Mouse (Mus musculus): Measurements from ENCODE around the gene Gm11037. TPM values are rescaled to one million over a fixed set of nuclear protein-coding genes. Genes with fewer than 3 reads are reported as not detected.
A peak's percentile ranks its signal among the peaks of the same experiment; 100 is the strongest.
"Not testable (repeated sequence)": the region's sequence is repeated elsewhere in the genome, so short reads cannot be mapped to it uniquely, and the experiment has no call there.

Gene Gm11037
- polyA plus RNA-seq, 1 experiment from 2014 or later, result not detected

DNA sequence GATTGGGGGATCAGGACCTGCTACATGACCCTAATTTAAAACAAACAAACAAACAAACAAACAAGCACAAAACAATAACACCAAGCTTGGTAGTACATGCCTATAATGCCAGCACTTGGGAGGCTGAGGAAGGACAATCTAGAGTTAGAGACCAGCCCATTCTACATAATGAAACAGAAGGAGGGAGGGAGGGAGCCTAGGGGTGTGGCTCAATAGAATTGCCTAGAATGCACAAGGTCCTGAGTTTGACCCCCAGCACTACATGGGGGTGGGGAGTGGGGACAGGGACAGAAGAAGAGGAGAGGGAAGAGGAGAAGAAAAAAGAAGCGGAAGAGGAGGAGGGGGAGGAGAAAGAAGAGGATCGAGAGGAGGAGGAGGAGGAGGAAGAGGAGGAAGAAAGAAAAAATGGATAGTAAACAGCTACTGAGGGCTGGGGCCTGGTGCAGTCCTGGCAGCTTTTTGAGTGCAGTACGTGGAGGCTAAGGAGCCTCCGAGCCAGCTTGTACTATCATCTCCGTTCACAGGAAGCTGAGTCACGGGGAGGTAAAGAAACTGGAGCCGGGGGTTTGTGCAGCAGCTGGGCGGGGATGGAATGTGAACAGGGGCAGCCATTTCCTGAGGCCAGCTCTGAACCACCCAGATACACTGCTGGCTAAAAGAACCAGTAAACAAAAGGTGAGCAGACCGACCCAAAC lies 37.0 kb upstream of the Gm11037 start:
- H3K27me3 ChIP-seq (ENCODE audit: control insufficient read depth, insufficient read depth, low read length), result no peaks in the 10 kb centered on the region
- H3K27ac ChIP-seq (ENCODE audit: low read depth, low read length), result no peak overlapping the region
- ATAC-seq (ENCODE audit: insufficient read depth, low FRiP score, low TSS enrichment), result peak; percentile 61
- no peak overlapping the region for H3K4me3 ChIP-seq (ENCODE audit: low read depth, low read length)
- H3K36me3 ChIP-seq (ENCODE audit: control insufficient read depth, insufficient read depth, low read length), result no peaks in the 10 kb centered on the region
- no peaks in the 10 kb centered on the region for H3K9me3 ChIP-seq (ENCODE audit: control insufficient read depth, low read length)
- DNase-seq (ENCODE audit: low spot score), result peak; percentile 56
- no peak overlapping the region for H3K4me2 ChIP-seq (ENCODE audit: low read depth)
- H3K4me1 ChIP-seq (ENCODE audit: control insufficient read depth, insufficient read depth, low read length), result no peaks in the 10 kb centered on the region
- peak overlapping the region; percentile 12; the same call in 1 of the 2 replicates for H3K9ac ChIP-seq (ENCODE audit: low read length)
- WGBS, result 11% methylated on average over 9 of the region's 9 CpGs

DNA sequence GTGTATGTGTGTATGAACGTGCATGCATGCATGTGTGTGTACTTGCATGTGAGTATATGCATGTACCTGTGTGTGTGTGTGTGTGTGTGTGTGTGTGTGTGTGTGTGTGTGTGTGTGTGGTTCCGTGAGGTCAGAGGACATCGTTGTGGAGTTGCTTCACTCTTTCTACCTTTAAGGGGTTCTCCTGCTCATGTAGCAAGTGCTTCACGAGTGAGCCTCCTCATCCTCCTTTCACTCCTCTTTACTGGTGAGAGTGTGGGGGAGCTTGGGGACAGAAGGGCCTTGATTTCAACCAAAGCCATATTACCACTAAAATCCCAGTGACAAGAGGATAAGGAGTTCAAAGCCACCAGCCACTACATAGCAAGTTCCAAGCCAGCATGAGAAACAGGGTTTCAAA lies 36.2 kb upstream of the Gm11037 start:
- Histone ChIP-seq H3K4me1 (ENCODE audit: control insufficient read depth, insufficient read depth, low read length) (no peaks in the 10 kb centered on the region), H3K36me3 (ENCODE audit: control insufficient read depth, insufficient read depth, low read length) (no peaks in the 10 kb centered on the region), H3K27ac (ENCODE audit: low read depth, low read length) (no peak overlapping the region), H3K4me2 (ENCODE audit: low read depth) (no peak overlapping the region), H3K4me3 (ENCODE audit: low read depth, low read length) (no peak overlapping the region), H3K27me3 (ENCODE audit: control insufficient read depth, insufficient read depth, low read length) (no peaks in the 10 kb centered on the region), H3K9ac (ENCODE audit: low read length) (no peak overlapping the region; the same call in 1 of the 2 replicates), H3K9me3 (ENCODE audit: control insufficient read depth, low read length) (no peaks in the 10 kb centered on the region)
- no peak for ATAC-seq (ENCODE audit: insufficient read depth, low FRiP score, low TSS enrichment)
- no peak for DNase-seq (ENCODE audit: low spot score)
- WGBS, result 80% methylated on average over 4 of the region's 4 CpGs

GRCm38 (mm10) chr2:131101530-131101929 lies 31.8 kb upstream of the Gm11037 start:
- no peaks in the 10 kb centered on the region for H3K9me3 ChIP-seq (ENCODE audit: control insufficient read depth, low read length)
- DNase-seq (ENCODE audit: low spot score) (no peak), ATAC-seq (ENCODE audit: insufficient read depth, low FRiP score, low TSS enrichment) (no peak)
- no peak overlapping the region for H3K9ac ChIP-seq (ENCODE audit: low read length)
- H3K36me3 ChIP-seq (ENCODE audit: control insufficient read depth, insufficient read depth, low read length), result no peaks in the 10 kb centered on the region
- 59% methylated on average over 3 of the region's 3 CpGs for WGBS
- H3K4me2 ChIP-seq (ENCODE audit: low read depth), result no peak overlapping the region
- H3K27me3 ChIP-seq (ENCODE audit: control insufficient read depth, insufficient read depth, low read length), result no peaks in the 10 kb centered on the region
- H3K4me1 ChIP-seq (ENCODE audit: control insufficient read depth, insufficient read depth, low read length), result no peaks in the 10 kb centered on the region
- H3K27ac ChIP-seq (ENCODE audit: low read depth, low read length), result no peak overlapping the region
- H3K4me3 ChIP-seq (ENCODE audit: low read depth, low read length), result no peak overlapping the region

GRCm38 (mm10) chr2:131104021-131104420 lies 29.3 kb upstream of the Gm11037 start:
- H3K27me3 ChIP-seq (ENCODE audit: control insufficient read depth, insufficient read depth, low read length), result no peaks in the 10 kb centered on the region
- no peak overlapping the region for H3K4me3 ChIP-seq (ENCODE audit: low read depth, low read length)
- H3K36me3 ChIP-seq (ENCODE audit: control insufficient read depth, insufficient read depth, low read length), result no peaks in the 10 kb centered on the region
- H3K4me1 ChIP-seq (ENCODE audit: control insufficient read depth, insufficient read depth, low read length), result no peaks in the 10 kb centered on the region
- WGBS, result 91% methylated on average over 4 of the region's 4 CpGs
- H3K4me2 ChIP-seq (ENCODE audit: low read depth), result no peak overlapping the region
- no peak overlapping the region for H3K27ac ChIP-seq (ENCODE audit: low read depth, low read length)
- no peaks in the 10 kb centered on the region for H3K9me3 ChIP-seq (ENCODE audit: control insufficient read depth, low read length)
- H3K9ac ChIP-seq (ENCODE audit: low read length), result no peak overlapping the region
- DNase-seq (ENCODE audit: low spot score), result no peak
- ATAC-seq (ENCODE audit: insufficient read depth, low FRiP score, low TSS enrichment), result no peak

GRCm38 (mm10) chr2:131105061-131105460 lies 28.2 kb upstream of the Gm11037 start:
- not testable (repeated sequence) for H3K36me3 ChIP-seq (ENCODE audit: control insufficient read depth, insufficient read depth, low read length); H3K27me3 ChIP-seq (ENCODE audit: control insufficient read depth, insufficient read depth, low read length); H3K4me3 ChIP-seq (ENCODE audit: low read depth, low read length); H3K4me2 ChIP-seq (ENCODE audit: low read depth); H3K9me3 ChIP-seq (ENCODE audit: control insufficient read depth, low read length); H3K27ac ChIP-seq (ENCODE audit: low read depth, low read length); DNase-seq (ENCODE audit: low spot score); H3K9ac ChIP-seq (ENCODE audit: low read length); H3K4me1 ChIP-seq (ENCODE audit: control insufficient read depth, insufficient read depth, low read length); ATAC-seq (ENCODE audit: insufficient read depth, low FRiP score, low TSS enrichment)
- 60% methylated on average over 4 of the region's 4 CpGs for WGBS

GRCm38 (mm10) chr2:131105989-131106388 lies 27.3 kb upstream of the Gm11037 start:
- Histone ChIP-seq H3K4me3 (ENCODE audit: low read depth, low read length) (no peak overlapping the region), H3K27ac (ENCODE audit: low read depth, low read length) (no peak overlapping the region), H3K27me3 (ENCODE audit: control insufficient read depth, insufficient read depth, low read length) (no peaks in the 10 kb centered on the region), H3K9me3 (ENCODE audit: control insufficient read depth, low read length) (no peaks in the 10 kb centered on the region), H3K36me3 (ENCODE audit: control insufficient read depth, insufficient read depth, low read length) (no peaks in the 10 kb centered on the region), H3K9ac (ENCODE audit: low read length) (no peak overlapping the region), H3K4me2 (ENCODE audit: low read depth) (no peak overlapping the region), H3K4me1 (ENCODE audit: control insufficient read depth, insufficient read depth, low read length) (no peaks in the 10 kb centered on the region)
- no peak for DNase-seq (ENCODE audit: low spot score)
- ATAC-seq (ENCODE audit: insufficient read depth, low FRiP score, low TSS enrichment), result no peak
- WGBS, result 89% methylated on average over 5 of the region's 5 CpGs

DNA sequence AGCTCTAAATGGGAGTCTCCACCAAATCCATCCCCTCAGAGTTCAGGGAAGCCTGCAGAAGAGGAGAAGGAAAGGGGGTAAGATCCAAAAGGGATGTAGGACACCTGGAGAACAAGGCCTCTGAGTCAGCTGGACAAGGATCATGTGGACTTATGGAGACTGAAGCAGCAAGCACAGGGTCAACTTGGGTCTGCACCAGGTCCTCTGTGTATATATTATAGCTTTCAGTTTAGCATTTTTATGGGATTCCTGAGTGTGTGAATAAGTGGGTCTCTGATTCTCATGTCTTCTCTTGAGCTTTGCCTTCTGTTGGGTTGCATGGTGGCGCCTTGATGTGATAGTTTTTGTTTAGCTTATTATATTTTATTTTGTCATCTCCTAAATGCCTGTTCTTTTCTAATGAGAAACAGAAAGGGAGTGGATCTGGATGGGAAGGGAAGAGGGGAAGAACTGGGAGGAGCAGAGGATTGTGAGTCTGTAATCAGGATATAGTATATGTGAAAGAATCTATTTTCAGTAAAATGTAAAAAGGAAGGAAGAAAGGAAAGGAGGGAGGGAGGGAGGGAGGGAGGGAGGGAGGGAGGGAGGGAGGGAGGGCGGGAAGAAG lies 14.2 kb upstream of the Gm11037 start:
- DNase-seq (ENCODE audit: low spot score), result no peak
- Histone ChIP-seq H3K4me3 (ENCODE audit: low read depth, low read length) (no peak overlapping the region), H3K4me1 (ENCODE audit: control insufficient read depth, insufficient read depth, low read length) (no peaks in the 10 kb centered on the region), H3K27ac (ENCODE audit: low read depth, low read length) (no peak overlapping the region), H3K9me3 (ENCODE audit: control insufficient read depth, low read length) (no peaks in the 10 kb centered on the region), H3K9ac (ENCODE audit: low read length) (no peak overlapping the region), H3K4me2 (ENCODE audit: low read depth) (no peak overlapping the region), H3K27me3 (ENCODE audit: control insufficient read depth, insufficient read depth, low read length) (no peaks in the 10 kb centered on the region), H3K36me3 (ENCODE audit: control insufficient read depth, insufficient read depth, low read length) (no peaks in the 10 kb centered on the region)
- no peak for ATAC-seq (ENCODE audit: insufficient read depth, low FRiP score, low TSS enrichment)
- WGBS, result 82% methylated on average over 2 of the region's 2 CpGs

GRCm38 (mm10) chr2:131124166-131124565 lies 9.1 kb upstream of the Gm11037 start:
- no peak overlapping the region for H3K4me2 ChIP-seq (ENCODE audit: low read depth)
- peaks cover 16% of the 10 kb centered on the region for H3K4me1 ChIP-seq (ENCODE audit: control insufficient read depth, insufficient read depth, low read length)
- no peak overlapping the region for H3K4me3 ChIP-seq (ENCODE audit: low read depth, low read length)
- WGBS, result 67% methylated on average over 3 of the region's 3 CpGs
- DNase-seq (ENCODE audit: low spot score) (no peak), ATAC-seq (ENCODE audit: insufficient read depth, low FRiP score, low TSS enrichment) (no peak)
- H3K9me3 ChIP-seq (ENCODE audit: control insufficient read depth, low read length), result no peaks in the 10 kb centered on the region
- H3K36me3 ChIP-seq (ENCODE audit: control insufficient read depth, insufficient read depth, low read length), result no peaks in the 10 kb centered on the region
- no peak overlapping the region for H3K27ac ChIP-seq (ENCODE audit: low read depth, low read length)
- no peak overlapping the region for H3K9ac ChIP-seq (ENCODE audit: low read length)
- H3K27me3 ChIP-seq (ENCODE audit: control insufficient read depth, insufficient read depth, low read length), result no peaks in the 10 kb centered on the region
